Mouse (Mus musculus) hematopoietic stem cell, adult 5-6 weeks (primary cell): ENCODE measurements around the gene Rybp. TPM values are rescaled to one million over a fixed set of nuclear protein-coding genes. Genes with fewer than 3 reads are reported as not detected.

ENCODE experiments used
- ATAC-seq, 2 experiments: fragments of 125-278 bp in 1 of 2; replicated peaks in 1 of 2; 2 replicates each; pipeline ENCODE4 v1.8.0; 2016 to 2017; ENCODE audit warnings: inconsistent platforms in 2 of 2, mild to moderate bottlenecking in 2 of 2, moderate number of reproducible peaks in 2 of 2, low read depth in 1 of 2, moderate TSS enrichment in 1 of 2; ENCODE audit not compliant: low FRiP score in 2 of 2, poor library complexity in 2 of 2, severe bottlenecking in 2 of 2, insufficient read depth in 1 of 2, low TSS enrichment in 1 of 2
- total RNA-seq: library from RNA; stranded (forward); fragments of 172-1452, 232-1000 nt; gene quantifications from 2 replicates; pipeline ENCODE4 v1.2.3, GENCODE M21; 2017

Gene Rybp
- total RNA-seq, 1 experiment from 2014 or later, result 62.6 TPM

- no peak for ATAC-seq
Observed at GRCm38 (mm10) chr6:100180883-100181262, 106.4 kb downstream of the Rybp start.

- no peak for ATAC-seq
Observed at GRCm38 (mm10) chr6:100180213-100180882, 106.9 kb downstream of the Rybp start.

GRCm38 (mm10) chr6:100178830-100179229, 108.5 kb downstream of the Rybp start:
- 0 out of 4 replicates have a peak, but pooled peaks of 1 of the 2 experiments have one; percentile 11 for ATAC-seq
